Mouse (Mus musculus): ENCODE results near the gene Akt3.

Akt3 gene

GRCm38 (mm10) chr1:177048773-177049172, 209.2 kb downstream of the Akt3 start:
- no peak for DNase-seq

GRCm38 (mm10) chr1:177046963-177047362, 211.0 kb downstream of the Akt3 start:
- no peak for DNase-seq

GRCm38 (mm10) chr1:177045885-177046284, 212.1 kb downstream of the Akt3 start:
- no peak for DNase-seq

- DNase-seq: no peak
Observed at GRCm38 (mm10) chr1:177040058-177040457, 217.9 kb downstream of the Akt3 start.

GRCm38 (mm10) chr1:177039093-177039674, 218.8 kb downstream of the Akt3 start:
- no peak for DNase-seq

GRCm38 (mm10) chr1:177038383-177038782, 219.6 kb downstream of the Akt3 start:
- no peak for DNase-seq

- DNase-seq: no peak
Observed at GRCm38 (mm10) chr1:177035460-177035859, 222.5 kb downstream of the Akt3 start.

- DNase-seq: no peak
Observed at GRCm38 (mm10) chr1:177032233-177032632, 225.8 kb downstream of the Akt3 start.

GRCm38 (mm10) chr1:177031196-177031595, 226.8 kb downstream of the Akt3 start:
- no peak for DNase-seq

GRCm38 (mm10) chr1:177030669-177031068, 227.3 kb downstream of the Akt3 start:
- no peak for DNase-seq

- DNase-seq: no peak
Observed at GRCm38 (mm10) chr1:177029032-177029431, 229.0 kb downstream of the Akt3 start.

- DNase-seq: no peak
Observed at GRCm38 (mm10) chr1:177027706-177028105, 230.3 kb downstream of the Akt3 start.

- DNase-seq: no peak
Observed at GRCm38 (mm10) chr1:177022751-177023150, 235.3 kb downstream of the Akt3 start.

GRCm38 (mm10) chr1:177019668-177020067, 238.3 kb downstream of the Akt3 start:
- no peak for DNase-seq

- DNase-seq: no peak
Observed at GRCm38 (mm10) chr1:177018750-177019149, 239.3 kb downstream of the Akt3 start.

GRCm38 (mm10) chr1:177016729-177017128, 241.3 kb downstream of the Akt3 start:
- no peak for DNase-seq

- DNase-seq: no peak
Observed at GRCm38 (mm10) chr1:177015917-177016316, 242.1 kb downstream of the Akt3 start.

GRCm38 (mm10) chr1:177014921-177015439, 243.0 kb downstream of the Akt3 start:
- no peak for DNase-seq

GRCm38 (mm10) chr1:177014346-177014745, 243.7 kb downstream of the Akt3 start:
- DNase-seq: no peak

- DNase-seq: no peak
Observed at GRCm38 (mm10) chr1:177013776-177014175, 244.2 kb downstream of the Akt3 start.

GRCm38 (mm10) chr1:177013313-177013712, 244.7 kb downstream of the Akt3 start:
- DNase-seq: no peak

GRCm38 (mm10) chr1:177012774-177013173, 245.2 kb downstream of the Akt3 start:
- no peak for DNase-seq

GRCm38 (mm10) chr1:177011688-177012087, 246.3 kb downstream of the Akt3 start:
- no peak for DNase-seq

- no peak for DNase-seq
Observed at GRCm38 (mm10) chr1:177010607-177011302, 247.2 kb downstream of the Akt3 start.
